Mouse (Mus musculus) limb, embryonic 15.5 days (tissue): ENCODE measurements around the gene AF067063. TPM values are rescaled to one million over a fixed set of nuclear protein-coding genes. Genes with fewer than 3 reads are reported as not detected.

ENCODE experiments used
- ATAC-seq: fragments of 200-750 bp; cut with Nextera tagmentation; 2 replicates; pipeline ENCODE4 v1.8.0; 2017; ENCODE audit warnings: low read depth, moderate TSS enrichment; ENCODE audit not compliant: insufficient number of reproducible peaks, low FRiP score, low TSS enrichment
- H3K27ac ChIP-seq: fragments of 300-500 bp; sonication (generic); 2 replicates; pipeline ENCODE4 v1.5.1; 2015; ENCODE audit warnings: moderate library complexity, mild to moderate bottlenecking, inconsistent platforms
- H3K27me3 ChIP-seq: fragments of 300-500 bp; sonication (generic); 2 replicates; pipeline ENCODE4 v1.6.1; 2015; ENCODE audit warnings: inconsistent platforms
- H3K36me3 ChIP-seq: fragments of 300-500 bp; sonication (generic); 2 replicates; pipeline ENCODE4 v1.6.1; 2015; ENCODE audit warnings: inconsistent platforms
- H3K4me1 ChIP-seq: fragments of 300-500 bp; sonication (generic); 2 replicates; pipeline ENCODE4 v1.6.1; 2015; ENCODE audit warnings: inconsistent platforms
- H3K4me2 ChIP-seq: fragments of 300-500 bp; sonication (generic); 2 replicates; pipeline ENCODE4 v1.6.1; 2015; ENCODE audit warnings: mild to moderate bottlenecking, inconsistent platforms
- H3K4me3 ChIP-seq: fragments of 300-500 bp; sonication (generic); 2 replicates; pipeline ENCODE4 v1.5.1; 2015; ENCODE audit warnings: mild to moderate bottlenecking, inconsistent platforms
- H3K9ac ChIP-seq: fragments of 300-500 bp; sonication (generic); 2 replicates; pipeline ENCODE4 v1.6.1; 2015; ENCODE audit warnings: inconsistent platforms
- H3K9me3 ChIP-seq: fragments of 300-500 bp; sonication (generic); 2 replicates; pipeline ENCODE4 v1.6.1; 2016; ENCODE audit warnings: inconsistent platforms
- WGBS: fragments of 180-500 bp; shearing (Covaris S2); methylation state at CpG from one replicate; pipeline ENCODE4 v1.1.7; 2015; 5-methylcytosine and 5-hydroxymethylcytosine counted together
- polyA plus RNA-seq: library from polyadenylated mRNA; unstranded; fragments of >200 nt; fragmentation: Nextera tagmentation; extraction: Ambion mirVana; gene quantifications from 2 replicates; pipeline ENCODE4 v1.2.1, GENCODE M21; 2015

Gene AF067063
- polyA plus RNA-seq, 1 experiment from 2014 or later, result not detected

GRCm38 (mm10) chr13:119792791-119793404 is 37.1 kb downstream of the AF067063 start:
- WGBS, result 81% methylated on average over 5 of the region's 5 CpGs
- 0 out of 2 replicates have a peak, but pooled peaks cover 3% of the 10 kb centered on the region for H3K36me3 ChIP-seq
- peaks cover 13% of the 10 kb centered on the region for H3K4me1 ChIP-seq

GRCm38 (mm10) chr13:119791580-119792135 is 38.4 kb downstream of the AF067063 start:
- no peaks in the 10 kb centered on the region for H3K27me3 ChIP-seq
- H3K4me2 ChIP-seq, result peak overlapping the region; percentile 85
- WGBS, result 3% methylated on average over 18 of the region's 18 CpGs
- peaks cover 12% of the 10 kb centered on the region for H3K36me3 ChIP-seq
- ATAC-seq, result no peak
- H3K4me1 ChIP-seq, result peaks cover 13% of the 10 kb centered on the region
- peak overlapping the region; percentile 90; the same call in 1 of the 2 replicates for H3K9ac ChIP-seq
- no peaks in the 10 kb centered on the region for H3K9me3 ChIP-seq
- peak overlapping the region; percentile 97 for H3K27ac ChIP-seq
- H3K4me3 ChIP-seq, result peak overlapping the region; percentile 89

More at GRCm38 (mm10) chr13:119792791-119793404, 37.1 kb downstream of the AF067063 start:
- Histone ChIP-seq H3K4me2 (no peak overlapping the region), H3K9ac (no peak overlapping the region), H3K9me3 (no peaks in the 10 kb centered on the region), H3K4me3 (no peak overlapping the region), H3K27ac (no peak overlapping the region), H3K27me3 (no peaks in the 10 kb centered on the region)
- ATAC-seq, result no peak

GRCm38 (mm10) chr13:119790761-119791579 is 39.0 kb downstream of the AF067063 start, which contains the start of gene Zfp131:
Gene Zfp131 (minus strand): TSS chr13:119790889.
- under 1% methylated on average over 80 of the region's 86 CpGs for WGBS

GRCm38 (mm10) chr13:119789851-119790717 is 39.9 kb downstream of the AF067063 start:
- ATAC-seq, result peak; percentile 65
- whole genome bisulfite sequencing, result 1% methylated on average over 47 of the region's 66 CpGs
- H3K9me3 ChIP-seq, result no peaks in the 10 kb centered on the region
- peak overlapping the region; percentile 89 for H3K4me3 ChIP-seq
- peak overlapping the region; percentile 42 for H3K4me2 ChIP-seq
- H3K27me3 ChIP-seq, result no peaks in the 10 kb centered on the region
- peaks cover 13% of the 10 kb centered on the region for H3K4me1 ChIP-seq
- peaks cover 21% of the 10 kb centered on the region for H3K36me3 ChIP-seq
- H3K9ac ChIP-seq, result peak overlapping the region; percentile 90
- H3K27ac ChIP-seq, result peak overlapping the region; percentile 97

More at GRCm38 (mm10) chr13:119790761-119791579, 39.0 kb downstream of the AF067063 start, which contains the start of gene Zfp131:
- Histone ChIP-seq H3K9ac (peak within 1 kb of the TSS; percentile 90), H3K9me3 (no peaks in the 10 kb centered on the region), H3K4me1 (peaks cover 13% of the 10 kb centered on the region), H3K27ac (peak within 1 kb of the TSS; percentile 97), H3K4me2 (peak within 1 kb of the TSS; percentile 85), H3K4me3 (peak within 1 kb of the TSS; percentile 89), H3K27me3 (no peaks in the 10 kb centered on the region), H3K36me3 (peaks cover 14% of the 10 kb centered on the region)
- ATAC-seq, result peak; percentile 98

- no peaks in the 10 kb centered on the region for H3K4me1 ChIP-seq
- no peak overlapping the region for H3K4me3 ChIP-seq
- H3K36me3 ChIP-seq, result peaks cover 59% of the 10 kb centered on the region
- ATAC-seq, result no peak
- no peaks in the 10 kb centered on the region for H3K27me3 ChIP-seq
- 82% methylated on average over 4 of the region's 4 CpGs for WGBS
- H3K9ac ChIP-seq, result no peak overlapping the region
- no peak overlapping the region for H3K4me2 ChIP-seq
- H3K27ac ChIP-seq, result no peak overlapping the region
- no peaks in the 10 kb centered on the region for H3K9me3 ChIP-seq
These were observed 46.4 kb downstream of the AF067063 start for GRCm38 (mm10) chr13:119783581-119783980.

Other genes with a start within 250 kb of the AF067063 start
- 0.12 TPM in 1 of 2 replicates, not detected in the other for gene Ccl28, start 206.4 kb downstream of the AF067063 start, polyA plus RNA-seq
- 135 and 139 TPM in 2 replicates for gene Hmgcs1, start 139.8 kb downstream of the AF067063 start, polyA plus RNA-seq
- 2.6 and 2.7 TPM in 2 replicates for gene Nim1k, start 74.3 kb downstream of the AF067063 start, polyA plus RNA-seq
- 29.2 and 32.2 TPM in 2 replicates for gene Zfp131, start 39.3 kb downstream of the AF067063 start, polyA plus RNA-seq
- not detected in 2 replicates for gene D13Ertd608e, start 5.8 kb upstream of the AF067063 start, polyA plus RNA-seq
- not detected in 2 replicates for gene Tcstv1, start 64.6 kb upstream of the AF067063 start, polyA plus RNA-seq
- not detected in 2 replicates for gene Gm21761, start 99.1 kb upstream of the AF067063 start, polyA plus RNA-seq
- gene B020031M17Rik, start 120.6 kb upstream of the AF067063 start, polyA plus RNA-seq, result not detected in 2 replicates
- not detected in 2 replicates for gene Gm36079, start 196.8 kb upstream of the AF067063 start, polyA plus RNA-seq
- 0.23 TPM in 1 of 2 replicates, not detected in the other for gene Gm21188, start 222.0 kb upstream of the AF067063 start, polyA plus RNA-seq